Mouse (Mus musculus): ENCODE measurements at regions not wholly inside any gene's neighbourhood (a gene's known extent, or its start where the extent isn't known, plus 50 kb on each side); places are given as distances from the start of the nearest gene placed in this dataset. TPM values are rescaled to one million over a fixed set of nuclear protein-coding genes. Genes with fewer than 3 reads are reported as not detected.
"Not testable (repeated sequence)": the region's sequence is repeated elsewhere in the genome, so short reads cannot be mapped to it uniquely, and the experiment has no call there.

DNA sequence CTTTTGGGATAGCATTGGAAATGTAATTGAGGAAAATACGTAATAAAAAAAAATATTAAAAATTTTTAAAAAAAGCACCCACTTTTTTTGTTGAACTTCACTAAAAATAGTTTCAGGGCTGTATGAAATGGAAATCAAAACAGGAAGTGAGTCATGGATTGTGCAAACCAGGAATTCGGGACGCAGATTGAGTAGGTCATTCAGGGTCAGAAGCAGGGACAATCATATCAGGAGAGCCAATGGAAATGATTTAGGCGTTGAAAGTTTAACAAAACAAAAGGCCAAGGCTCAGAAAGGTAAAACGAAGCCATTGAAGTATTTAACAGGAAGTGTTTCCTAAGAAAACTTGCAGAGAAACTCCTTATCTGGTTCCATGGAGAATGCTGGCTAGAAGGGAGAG is 69.6 kb upstream of the Pou1f1 start:
- no peak for ATAC-seq (replicated peaks; ENCODE audit: insufficient number of reproducible peaks, low FRiP score, low TSS enrichment, low read depth)
- H3K9ac ChIP-seq (replicated peaks; ENCODE audit: low read length), result no peak overlapping the region
- H3K4me3 ChIP-seq (ENCODE audit: low read depth, low read length), result no peak overlapping the region
- peak; percentile 9 for DNase-seq (ENCODE audit: low spot score)
- H3K36me3 ChIP-seq (replicated peaks; ENCODE audit: control insufficient read depth, insufficient read depth, low read depth, low read length), result no peaks in the 10 kb centered on the region
- H3K4me2 ChIP-seq (ENCODE audit: low read depth, low read length), result no peak overlapping the region
- H3K9me3 ChIP-seq (replicated peaks; ENCODE audit: control insufficient read depth, low read length), result no peaks in the 10 kb centered on the region
- no peaks in the 10 kb centered on the region for H3K4me1 ChIP-seq (ENCODE audit: control insufficient read depth, insufficient read depth, low read length)
- 61% methylated on average over 5 of the region's 5 CpGs for WGBS
- H3K27me3 ChIP-seq (ENCODE audit: control insufficient read depth, insufficient read depth, low read length), result no peaks in the 10 kb centered on the region
- no peak overlapping the region for H3K27ac ChIP-seq (replicated peaks; ENCODE audit: low read depth, low read length)

DNA sequence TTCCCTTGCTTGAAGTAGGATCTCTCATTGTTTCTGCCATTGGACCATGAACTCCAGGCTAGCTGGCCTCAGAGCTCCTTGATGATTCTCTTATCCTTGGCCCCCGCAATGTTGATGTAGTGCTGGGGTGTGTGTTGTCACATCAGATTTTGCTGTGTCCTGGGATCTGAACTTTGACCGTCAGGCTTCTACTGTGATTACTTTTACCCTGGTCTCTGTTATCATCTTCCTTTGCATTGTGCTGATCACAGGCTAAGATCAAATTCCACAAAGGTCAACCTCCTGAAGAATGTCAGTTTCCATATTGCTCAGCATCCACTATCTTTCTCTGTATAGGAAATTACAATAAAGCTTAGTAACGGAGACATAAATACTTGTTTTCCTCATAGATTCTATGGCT is 68.4 kb upstream of the Pou1f1 start:
- 76% methylated on average over 3 of the region's 3 CpGs for WGBS
- Histone ChIP-seq H3K4me1 (ENCODE audit: control insufficient read depth, insufficient read depth, low read length) (no peaks in the 10 kb centered on the region), H3K9ac (replicated peaks; ENCODE audit: low read length) (no peak overlapping the region), H3K4me3 (ENCODE audit: low read depth, low read length) (no peak overlapping the region), H3K36me3 (replicated peaks; ENCODE audit: control insufficient read depth, insufficient read depth, low read depth, low read length) (no peaks in the 10 kb centered on the region), H3K4me2 (ENCODE audit: low read depth, low read length) (no peak overlapping the region), H3K27ac (replicated peaks; ENCODE audit: low read depth, low read length) (no peak overlapping the region), H3K9me3 (replicated peaks; ENCODE audit: control insufficient read depth, low read length) (no peaks in the 10 kb centered on the region), H3K27me3 (ENCODE audit: control insufficient read depth, insufficient read depth, low read length) (no peaks in the 10 kb centered on the region)
- ATAC-seq (replicated peaks; ENCODE audit: insufficient number of reproducible peaks, low FRiP score, low TSS enrichment, low read depth), result no peak
- DNase-seq (ENCODE audit: low spot score), result no peak

DNA sequence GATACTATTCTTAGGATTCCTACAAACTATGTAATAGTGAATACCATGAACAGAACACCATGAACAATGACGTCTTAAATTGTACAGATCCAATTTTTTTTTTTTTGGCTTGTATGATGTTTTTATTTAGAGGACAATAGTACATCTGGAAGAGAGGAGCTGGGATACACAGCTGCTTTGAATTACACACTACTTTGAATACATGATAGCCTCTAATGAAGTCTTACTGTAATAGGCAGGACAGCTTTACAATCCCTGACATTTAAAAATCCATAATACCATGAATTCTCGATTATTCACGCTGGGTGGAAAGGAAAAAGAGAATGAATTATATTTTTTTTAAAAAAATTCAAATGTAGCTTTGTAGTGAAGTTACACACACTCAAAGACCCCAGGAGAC is 63.4 kb upstream of the Pou1f1 start:
- ATAC-seq (replicated peaks; ENCODE audit: insufficient number of reproducible peaks, low FRiP score, low TSS enrichment, low read depth), result not testable (repeated sequence)
- WGBS, result 48% methylated on average over 1 of the region's 3 CpGs

DNA sequence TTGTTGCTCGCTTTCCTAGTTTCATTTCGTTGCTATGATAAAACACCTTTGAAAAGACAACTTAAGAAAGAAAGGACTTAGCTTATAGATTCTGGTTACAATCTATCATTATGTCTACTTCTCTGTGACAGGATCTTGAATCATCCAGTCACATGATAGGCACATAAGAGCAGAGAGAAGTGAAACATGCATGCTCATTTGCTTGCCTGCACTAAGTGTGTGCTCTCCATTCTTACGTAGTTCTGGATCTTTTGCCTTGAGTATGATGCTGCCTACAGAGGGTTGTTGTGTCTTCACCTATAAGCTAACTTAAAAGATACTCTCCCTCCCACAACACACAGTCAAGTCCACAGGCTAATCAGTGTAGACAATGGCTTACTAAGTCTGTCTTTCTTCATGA is 62.1 kb upstream of the Pou1f1 start:
- WGBS, result 94% methylated on average over 3 of the region's 3 CpGs
- ATAC-seq (replicated peaks; ENCODE audit: insufficient number of reproducible peaks, low FRiP score, low TSS enrichment, low read depth), result no peak
- Histone ChIP-seq H3K27me3 (ENCODE audit: control insufficient read depth, insufficient read depth, low read length) (no peaks in the 10 kb centered on the region), H3K4me1 (ENCODE audit: control insufficient read depth, insufficient read depth, low read length) (no peaks in the 10 kb centered on the region), H3K9me3 (replicated peaks; ENCODE audit: control insufficient read depth, low read length) (no peaks in the 10 kb centered on the region), H3K4me2 (ENCODE audit: low read depth, low read length) (no peak overlapping the region), H3K4me3 (ENCODE audit: low read depth, low read length) (no peak overlapping the region), H3K9ac (replicated peaks; ENCODE audit: low read length) (no peak overlapping the region), H3K27ac (replicated peaks; ENCODE audit: low read depth, low read length) (no peak overlapping the region), H3K36me3 (replicated peaks; ENCODE audit: control insufficient read depth, insufficient read depth, low read depth, low read length) (no peaks in the 10 kb centered on the region)
- DNase-seq (ENCODE audit: low spot score), result no peak

More for the DNA sequence above, 63.4 kb upstream of the Pou1f1 start:
- H3K9me3 ChIP-seq (replicated peaks; ENCODE audit: control insufficient read depth, low read length); H3K9ac ChIP-seq (replicated peaks; ENCODE audit: low read length); H3K36me3 ChIP-seq (replicated peaks; ENCODE audit: control insufficient read depth, insufficient read depth, low read depth, low read length); H3K4me1 ChIP-seq (ENCODE audit: control insufficient read depth, insufficient read depth, low read length); H3K4me2 ChIP-seq (ENCODE audit: low read depth, low read length); H3K27me3 ChIP-seq (ENCODE audit: control insufficient read depth, insufficient read depth, low read length); H3K27ac ChIP-seq (replicated peaks; ENCODE audit: low read depth, low read length); DNase-seq (ENCODE audit: low spot score); H3K4me3 ChIP-seq (ENCODE audit: low read depth, low read length): not testable (repeated sequence)

DNA sequence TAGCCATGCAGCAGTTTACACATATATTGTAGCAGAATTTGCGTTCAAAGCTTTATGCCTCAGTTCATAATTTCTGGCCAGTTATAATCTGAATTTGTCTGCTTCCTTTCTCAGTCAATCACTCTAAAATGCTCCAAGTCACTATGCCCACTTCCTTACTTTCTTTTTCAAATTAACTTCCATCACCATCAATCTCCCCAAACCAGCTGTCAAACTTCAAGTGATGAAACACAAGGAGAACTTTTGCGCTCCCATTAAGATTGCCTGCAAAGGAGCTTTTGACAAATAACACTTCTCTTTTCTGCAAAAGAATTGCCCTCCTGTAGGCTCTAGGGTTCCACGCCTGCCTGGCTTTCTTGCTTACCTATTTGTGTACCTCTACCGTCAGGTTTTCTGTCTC is 50.6 kb upstream of the Pou1f1 start:
- WGBS, result 65% methylated on average over 4 of the region's 4 CpGs
- no peak for DNase-seq (ENCODE audit: low spot score)

More for the DNA sequence above, 50.6 kb upstream of the Pou1f1 start:
- H3K36me3 ChIP-seq (replicated peaks; ENCODE audit: control insufficient read depth, insufficient read depth, low read depth, low read length), result no peaks in the 10 kb centered on the region
- H3K4me1 ChIP-seq (ENCODE audit: control insufficient read depth, insufficient read depth, low read length), result no peaks in the 10 kb centered on the region
- no peaks in the 10 kb centered on the region for H3K9me3 ChIP-seq (replicated peaks; ENCODE audit: control insufficient read depth, low read length)
- no peak for ATAC-seq (replicated peaks; ENCODE audit: insufficient number of reproducible peaks, low FRiP score, low TSS enrichment, low read depth)
- no peak overlapping the region for H3K4me2 ChIP-seq (ENCODE audit: low read depth, low read length)
- no peak overlapping the region for H3K4me3 ChIP-seq (ENCODE audit: low read depth, low read length)
- H3K27me3 ChIP-seq (ENCODE audit: control insufficient read depth, insufficient read depth, low read length), result no peaks in the 10 kb centered on the region
- no peak overlapping the region for H3K27ac ChIP-seq (replicated peaks; ENCODE audit: low read depth, low read length)
- H3K9ac ChIP-seq (replicated peaks; ENCODE audit: low read length), result no peak overlapping the region

Small RNAs in the stretch of these regions (microRNA-seq; reads per million reads assigned to microRNA genes)
- gene Gm23659 (ENCODE audit: borderline number of aligned reads), result not detected

Measured in embryonic facial prominence, embryonic 11.5 days (tissue).